Mouse (Mus musculus): Measurements from ENCODE around the gene Sfr1. TPM values are rescaled to one million over a fixed set of nuclear protein-coding genes. Genes with fewer than 3 reads are reported as not detected.

The Sfr1 gene
- polyA plus RNA-seq, 1 experiment from 2014 or later = 237 TPM

GRCm38 (mm10) chr19:47754931-47755330, 23.4 kb downstream of the Sfr1 start:
- WGBS = 61% methylated on average over 9 of the region's 9 CpGs
- Histone ChIP-seq H3K36me3 (no peaks in the 10 kb centered on the region), H3K4me2 (no peak overlapping the region), H3K4me1 (no peaks in the 10 kb centered on the region), H3K9me3 (replicated peaks) (no peaks in the 10 kb centered on the region), H3K27me3 (no peaks in the 10 kb centered on the region), H3K27ac (no peak overlapping the region), H3K9ac (no peak overlapping the region), H3K4me3 (replicated peaks) (no peak overlapping the region)
- no peak for ATAC-seq (replicated peaks; ENCODE audit: low FRiP score)

GRCm38 (mm10) chr19:47755625-47756024, 24.1 kb downstream of the Sfr1 start:
- Histone ChIP-seq H3K36me3 (no peaks in the 10 kb centered on the region), H3K4me2 (no peak overlapping the region), H3K4me1 (no peaks in the 10 kb centered on the region), H3K9me3 (replicated peaks) (no peaks in the 10 kb centered on the region), H3K27me3 (no peaks in the 10 kb centered on the region), H3K27ac (no peak overlapping the region), H3K4me3 (replicated peaks) (no peak overlapping the region), H3K9ac (no peak overlapping the region)
- no peak for ATAC-seq (replicated peaks; ENCODE audit: low FRiP score)
- WGBS = 78% methylated on average over 19 of the region's 19 CpGs

DNA sequence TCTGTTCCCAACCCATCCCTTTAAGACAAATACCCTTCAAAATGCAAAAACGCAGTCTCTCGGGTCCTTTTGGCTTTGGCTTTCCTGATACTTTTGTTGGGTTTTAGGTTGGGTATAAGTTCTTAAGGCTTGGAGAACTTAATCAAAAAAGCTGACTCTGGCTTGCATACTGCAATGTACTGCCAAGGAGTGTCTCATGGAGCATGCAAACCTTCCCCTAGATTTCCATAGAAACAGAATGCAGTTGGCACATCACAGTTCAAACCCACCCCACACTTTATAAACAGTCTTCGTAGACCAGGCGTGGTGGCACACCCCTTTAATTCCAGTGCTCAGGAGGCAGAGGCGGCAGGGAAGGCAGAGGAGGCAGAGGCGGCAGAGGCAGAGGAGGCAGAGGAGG, 46.4 kb downstream of the Sfr1 start:
- Histone ChIP-seq H3K27ac (no peak overlapping the region), H3K36me3 (no peaks in the 10 kb centered on the region), H3K9ac (no peak overlapping the region), H3K27me3 (no peaks in the 10 kb centered on the region), H3K9me3 (replicated peaks) (no peaks in the 10 kb centered on the region), H3K4me1 (no peaks in the 10 kb centered on the region), H3K4me3 (replicated peaks) (no peak overlapping the region), H3K4me2 (no peak overlapping the region)
- no peak for ATAC-seq (replicated peaks; ENCODE audit: low FRiP score)
- 77% methylated on average over 6 of the region's 6 CpGs for WGBS

GRCm38 (mm10) chr19:47780145-47780544, 48.7 kb downstream of the Sfr1 start:
- WGBS = 88% methylated on average over 7 of the region's 7 CpGs
- no peak overlapping the region for H3K9ac ChIP-seq
- H3K27ac ChIP-seq = no peak overlapping the region
- no peaks in the 10 kb centered on the region for H3K9me3 ChIP-seq (replicated peaks)
- no peaks in the 10 kb centered on the region for H3K36me3 ChIP-seq
- ATAC-seq (replicated peaks; ENCODE audit: low FRiP score) = no peak
- H3K27me3 ChIP-seq = no peaks in the 10 kb centered on the region
- no peak overlapping the region for H3K4me2 ChIP-seq
- H3K4me3 ChIP-seq (replicated peaks) = no peak overlapping the region
- no peaks in the 10 kb centered on the region for H3K4me1 ChIP-seq

- Histone ChIP-seq H3K4me3 (replicated peaks) (no peak overlapping the region), H3K4me2 (no peak overlapping the region), H3K9ac (no peak overlapping the region), H3K27me3 (no peaks in the 10 kb centered on the region), H3K27ac (no peak overlapping the region), H3K9me3 (replicated peaks) (no peaks in the 10 kb centered on the region), H3K4me1 (no peaks in the 10 kb centered on the region), H3K36me3 (no peaks in the 10 kb centered on the region)
- 73% methylated on average over 11 of the region's 11 CpGs for WGBS
- no peak for ATAC-seq (replicated peaks; ENCODE audit: low FRiP score)
These were observed 49.5 kb downstream of the Sfr1 start for GRCm38 (mm10) chr19:47780972-47781371.

- Histone ChIP-seq H3K27ac (no peak overlapping the region), H3K36me3 (no peaks in the 10 kb centered on the region), H3K4me3 (replicated peaks) (no peak overlapping the region), H3K9ac (no peak overlapping the region), H3K4me2 (no peak overlapping the region), H3K9me3 (replicated peaks) (no peaks in the 10 kb centered on the region), H3K27me3 (no peaks in the 10 kb centered on the region), H3K4me1 (no peaks in the 10 kb centered on the region)
- ATAC-seq (replicated peaks; ENCODE audit: low FRiP score) = no peak
- WGBS = 89% methylated on average over 6 of the region's 6 CpGs
These were observed 52.4 kb downstream of the Sfr1 start for GRCm38 (mm10) chr19:47783898-47784297.

Small RNA genes within 50 kb of the gene (microRNA-seq; reads per million reads assigned to microRNA genes)
- not detected for gene Mir8090

Other genes with a start within 250 kb of the Sfr1 start
- 47.1 and 51.0 TPM in 2 replicates for gene Stn1, start 194.2 kb upstream of the Sfr1 start, polyA plus RNA-seq (2015; fragmentation: Nextera tagmentation; extraction: Ambion mirVana)
- 12.0 and 12.2 TPM in 2 replicates for gene Slk, start 152.0 kb upstream of the Sfr1 start, polyA plus RNA-seq (2015; fragmentation: Nextera tagmentation; extraction: Ambion mirVana)
- gene Col17a1, start 39.6 kb upstream of the Sfr1 start, polyA plus RNA-seq (2015; fragmentation: Nextera tagmentation; extraction: Ambion mirVana) = 0.49 and 0.84 TPM in 2 replicates
- 115 and 119 TPM in 2 replicates for gene Gsto1, start 123.3 kb downstream of the Sfr1 start, polyA plus RNA-seq (2015; fragmentation: Nextera tagmentation; extraction: Ambion mirVana)
- 1.6 and 2.0 TPM in 2 replicates for gene Gsto2, start 133.9 kb downstream of the Sfr1 start, polyA plus RNA-seq (2015; fragmentation: Nextera tagmentation; extraction: Ambion mirVana)
- gene Cfap43, start 187.6 kb downstream of the Sfr1 start, polyA plus RNA-seq (2015; fragmentation: Nextera tagmentation; extraction: Ambion mirVana) = 0.06 TPM in 2 replicates
- 15.6 and 19.4 TPM in 2 replicates for gene Itprip, start 187.6 kb downstream of the Sfr1 start, polyA plus RNA-seq (2015; fragmentation: Nextera tagmentation; extraction: Ambion mirVana)
- 0.09 TPM in 1 of 2 replicates, not detected in the other for gene Cfap58, start 206.0 kb downstream of the Sfr1 start, polyA plus RNA-seq (2015; fragmentation: Nextera tagmentation; extraction: Ambion mirVana)